Mouse (Mus musculus) cerebellum, postnatal 10 days (tissue): Measurements from ENCODE around the gene Vezf1.
A peak's percentile ranks its signal among the peaks of the same experiment; 100 is the strongest.

Experiments used
- DNase-seq, 2 experiments: peaks; one replicate each; pipeline ENCODE4 v3.0.0; 2021; ENCODE audit warnings: mixed read lengths in 2 of 2

Vezf1 gene

GRCm38 (mm10) chr11:88054589-88054988 is 13.5 kb upstream of the Vezf1 start:
- DNase-seq = peak; percentile 65 to 75

- DNase-seq = no peak
Observed at GRCm38 (mm10) chr11:88055777-88056176, 12.3 kb upstream of the Vezf1 start.

- no peak for DNase-seq
Observed at GRCm38 (mm10) chr11:88057788-88058187, 10.3 kb upstream of the Vezf1 start.

- DNase-seq = peak; percentile 60 to 72
Observed at GRCm38 (mm10) chr11:88059141-88059540, 8.9 kb upstream of the Vezf1 start.

GRCm38 (mm10) chr11:88061892-88062625 is 6.0 kb upstream of the Vezf1 start:
- DNase-seq = peak in 1 of 2 experiments; percentile 20

GRCm38 (mm10) chr11:88065732-88066131 is 2.3 kb upstream of the Vezf1 start:
- no peak for DNase-seq

- DNase-seq = peak; percentile 23 to 42
Observed at GRCm38 (mm10) chr11:88067191-88067585, 891 bp upstream of the Vezf1 start.

- DNase-seq = peak; percentile 66
Observed at GRCm38 (mm10) chr11:88068411-88069245, 549 bp downstream of the Vezf1 start.

GRCm38 (mm10) chr11:88069246-88069570 is 1.1 kb downstream of the Vezf1 start:
- DNase-seq = no peak

- no peak for DNase-seq
Observed at GRCm38 (mm10) chr11:88070392-88070791, 2.3 kb downstream of the Vezf1 start.

- no peak for DNase-seq
Observed at GRCm38 (mm10) chr11:88071113-88071512, 3.0 kb downstream of the Vezf1 start.

GRCm38 (mm10) chr11:88073343-88073875 is 5.3 kb downstream of the Vezf1 start:
- DNase-seq = no peak

- no peak for DNase-seq
Observed at GRCm38 (mm10) chr11:88075701-88076100, 7.6 kb downstream of the Vezf1 start.

- no peak for DNase-seq
Observed at GRCm38 (mm10) chr11:88076394-88076793, 8.3 kb downstream of the Vezf1 start.

GRCm38 (mm10) chr11:88083699-88084098 is 15.6 kb downstream of the Vezf1 start:
- no peak for DNase-seq

GRCm38 (mm10) chr11:88086737-88087627 is 18.9 kb downstream of the Vezf1 start:
- peak; percentile 97 to 98 for DNase-seq

GRCm38 (mm10) chr11:88089150-88089549 is 21.1 kb downstream of the Vezf1 start:
- DNase-seq = no peak

- no peak for DNase-seq
Observed at GRCm38 (mm10) chr11:88090293-88090692, 22.2 kb downstream of the Vezf1 start.

- no peak for DNase-seq
Observed at GRCm38 (mm10) chr11:88091949-88092348, 23.9 kb downstream of the Vezf1 start.

GRCm38 (mm10) chr11:88097173-88097572 is 29.1 kb downstream of the Vezf1 start:
- DNase-seq = no peak

GRCm38 (mm10) chr11:88098021-88098729 is 30.1 kb downstream of the Vezf1 start, which contains the start of gene Cuedc1:
TSS of gene Cuedc1 (plus strand) at chr11:88098058.
- no peak for DNase-seq
